Mouse (Mus musculus) megakaryocyte, embryonic 14.5 days (primary cell): Measurements from ENCODE around the gene Hmgb1. TPM values are rescaled to one million over a fixed set of nuclear protein-coding genes. Genes with fewer than 3 reads are reported as not detected.

Experiments used
- H3K27me3 ChIP-seq: replicated peaks from 2 replicates; pipeline ENCODE3; 2012; ENCODE audit warnings: inconsistent platforms
- H3K36me3 ChIP-seq: replicated peaks from 2 replicates; pipeline ENCODE3; 2012; ENCODE audit warnings: low read length, inconsistent platforms, mixed read lengths
- H3K4me1 ChIP-seq: 2 replicates; pipeline ENCODE4 v1.6.1; 2012; ENCODE audit warnings: inconsistent platforms
- H3K4me3 ChIP-seq: replicated peaks from 2 replicates; pipeline ENCODE3; 2012; ENCODE audit warnings: moderate library complexity, mild to moderate bottlenecking, inconsistent platforms
- H3K9me3 ChIP-seq: 2 replicates; pipeline ENCODE4 v1.6.1; 2012; ENCODE audit warnings: inconsistent platforms
- FLI1 ChIP-seq: IDR thresholded peaks from 2 replicates; pipeline ENCODE4 v1.6.1; 2012; ENCODE audit warnings: low read length, inconsistent platforms, mixed read lengths
- GATA1 ChIP-seq: IDR thresholded peaks from 3 replicates; pipeline ENCODE4 v1.6.1; 2012; ENCODE audit warnings: mixed read lengths, low read length, inconsistent platforms, borderline replicate concordance
- polyA plus RNA-seq: library from polyadenylated mRNA; stranded (reverse); fragments of >175 nt; gene quantifications from 2 replicates; pipeline ENCODE4 v1.2.3, GENCODE M21; 2012; ENCODE audit warnings: low replicate concordance; ENCODE audit not compliant: insufficient read depth

Gene Hmgb1
- polyA plus RNA-seq, 1 experiment, result 484 TPM

- Histone ChIP-seq H3K4me3 (no peak overlapping the region), H3K4me1 (peaks cover 7% of the 10 kb centered on the region), H3K27me3 (peaks cover 7% of the 10 kb centered on the region), H3K9me3 (no peaks in the 10 kb centered on the region), H3K36me3 (no peaks in the 10 kb centered on the region)
- TF ChIP-seq FLI1 (no peak), GATA1 (no peak)
These were observed 70.8 kb downstream of the Hmgb1 start for GRCm38 (mm10) chr5:149113439-149113838.

- H3K27me3 ChIP-seq, result peaks cover 4% of the 10 kb centered on the region
- H3K9me3 ChIP-seq, result no peaks in the 10 kb centered on the region
- TF ChIP-seq FLI1, result no peak
- no peak for TF ChIP-seq GATA1
- H3K4me1 ChIP-seq, result peaks cover 7% of the 10 kb centered on the region
- H3K36me3 ChIP-seq, result no peaks in the 10 kb centered on the region
- no peak overlapping the region for H3K4me3 ChIP-seq
These were observed 71.7 kb downstream of the Hmgb1 start for GRCm38 (mm10) chr5:149112559-149112958.

GRCm38 (mm10) chr5:149109220-149109619, 75.1 kb downstream of the Hmgb1 start:
- H3K36me3 ChIP-seq, result no peaks in the 10 kb centered on the region
- no peak overlapping the region for H3K4me3 ChIP-seq
- no peaks in the 10 kb centered on the region for H3K9me3 ChIP-seq
- peaks cover 4% of the 10 kb centered on the region for H3K27me3 ChIP-seq
- H3K4me1 ChIP-seq, result 0 out of 2 replicates have a peak, but pooled peaks cover 3% of the 10 kb centered on the region
- TF ChIP-seq GATA1 (no peak), FLI1 (no peak)

GRCm38 (mm10) chr5:149108178-149108577, 76.1 kb downstream of the Hmgb1 start:
- TF ChIP-seq GATA1, result no peak
- no peak for TF ChIP-seq FLI1
- H3K9me3 ChIP-seq, result no peaks in the 10 kb centered on the region
- H3K4me3 ChIP-seq, result no peak overlapping the region
- H3K27me3 ChIP-seq, result peaks cover 2% of the 10 kb centered on the region
- H3K36me3 ChIP-seq, result no peaks in the 10 kb centered on the region
- H3K4me1 ChIP-seq, result 0 out of 2 replicates have a peak, but pooled peaks cover 3% of the 10 kb centered on the region

GRCm38 (mm10) chr5:149107566-149107965, 76.7 kb downstream of the Hmgb1 start:
- Histone ChIP-seq H3K27me3 (peaks cover 5% of the 10 kb centered on the region), H3K36me3 (no peaks in the 10 kb centered on the region), H3K4me3 (no peak overlapping the region), H3K4me1 (0 out of 2 replicates have a peak, but pooled peaks cover 3% of the 10 kb centered on the region), H3K9me3 (no peaks in the 10 kb centered on the region)
- no peak for TF ChIP-seq GATA1
- TF ChIP-seq FLI1, result no peak

GRCm38 (mm10) chr5:149104096-149104725, 80.1 kb downstream of the Hmgb1 start:
- H3K4me3 ChIP-seq, result no peak overlapping the region
- peaks cover 2% of the 10 kb centered on the region for H3K27me3 ChIP-seq
- TF ChIP-seq FLI1, result no peak
- TF ChIP-seq GATA1, result no peak
- H3K4me1 ChIP-seq, result no peaks in the 10 kb centered on the region
- H3K9me3 ChIP-seq, result peaks cover 11% of the 10 kb centered on the region
- H3K36me3 ChIP-seq, result no peaks in the 10 kb centered on the region

- Histone ChIP-seq H3K36me3 (no peaks in the 10 kb centered on the region), H3K4me3 (no peak overlapping the region), H3K4me1 (no peaks in the 10 kb centered on the region; the same call in 1 of the 2 replicates), H3K27me3 (peaks cover 2% of the 10 kb centered on the region), H3K9me3 (peaks cover 15% of the 10 kb centered on the region)
- no peak for TF ChIP-seq GATA1
- no peak for TF ChIP-seq FLI1
These were observed 82.4 kb downstream of the Hmgb1 start for GRCm38 (mm10) chr5:149101869-149102268.

- H3K4me1 ChIP-seq, result no peaks in the 10 kb centered on the region; the same call in 1 of the 2 replicates
- TF ChIP-seq FLI1 (no peak), GATA1 (no peak)
- H3K36me3 ChIP-seq, result no peaks in the 10 kb centered on the region
- peaks cover 5% of the 10 kb centered on the region for H3K27me3 ChIP-seq
- H3K9me3 ChIP-seq, result peaks cover 15% of the 10 kb centered on the region
- H3K4me3 ChIP-seq, result no peak overlapping the region
These were observed 84.2 kb downstream of the Hmgb1 start for GRCm38 (mm10) chr5:149100091-149100490.

- no peaks in the 10 kb centered on the region; the same call in 1 of the 2 replicates for H3K4me1 ChIP-seq
- no peak for TF ChIP-seq FLI1
- TF ChIP-seq GATA1, result no peak
- no peaks in the 10 kb centered on the region for H3K36me3 ChIP-seq
- peaks cover 16% of the 10 kb centered on the region for H3K9me3 ChIP-seq
- H3K27me3 ChIP-seq, result peaks cover 5% of the 10 kb centered on the region
- H3K4me3 ChIP-seq, result no peak overlapping the region
These were observed 85.3 kb downstream of the Hmgb1 start for GRCm38 (mm10) chr5:149099009-149099408.

- no peak for TF ChIP-seq GATA1
- TF ChIP-seq FLI1, result no peak
- Histone ChIP-seq H3K4me1 (no peaks in the 10 kb centered on the region; the same call in 1 of the 2 replicates), H3K4me3 (no peak overlapping the region), H3K27me3 (peaks cover 5% of the 10 kb centered on the region), H3K9me3 (peaks cover 19% of the 10 kb centered on the region), H3K36me3 (no peaks in the 10 kb centered on the region)
These were observed 86.4 kb downstream of the Hmgb1 start for GRCm38 (mm10) chr5:149097841-149098240.

- Histone ChIP-seq H3K9me3 (peaks cover 13% of the 10 kb centered on the region), H3K4me1 (no peaks in the 10 kb centered on the region; the same call in 1 of the 2 replicates)
- TF ChIP-seq FLI1 (no peak), GATA1 (no peak)
These were observed 88.0 kb downstream of the Hmgb1 start for GRCm38 (mm10) chr5:149096284-149096683.

More at GRCm38 (mm10) chr5:149096284-149096683, 88.0 kb downstream of the Hmgb1 start:
- Histone ChIP-seq H3K27me3 (peaks cover 2% of the 10 kb centered on the region), H3K36me3 (no peaks in the 10 kb centered on the region), H3K4me3 (no peak overlapping the region)
